Mouse (Mus musculus): ENCODE results near the gene Fbxo34. TPM values are rescaled to one million over a fixed set of nuclear protein-coding genes. Genes with fewer than 3 reads are reported as not detected.
A peak's percentile ranks its signal among the peaks of the same experiment; 100 is the strongest.
"Not testable (repeated sequence)": the region's sequence is repeated elsewhere in the genome, so short reads cannot be mapped to it uniquely, and the experiment has no call there.

Gene Fbxo34
- total RNA-seq (2021) = 10 to 100 TPM; 10.5 to 11.2 TPM
- long read RNA-seq, experiment 1, transcript Fbxo34-201 (2 exons, 2,937 nt) = minor isoform, 7 of 28 reads
- long read RNA-seq, experiment 1, transcript Fbxo34-203 (4 exons, 3,132 nt) = major isoform, 8 of 28 reads
- long read RNA-seq, experiment 1, transcript Fbxo34-205 (3 exons, 2,993 nt) = minor isoform, 6 of 28 reads
- long read RNA-seq, experiment 1, partial matches to known transcripts = 0 of 28 reads
- long read RNA-seq, experiment 1, other reads (novel, unspliced or antisense) = 6 of 28 reads
- long read RNA-seq, experiment 2, transcript Fbxo34-205 (3 exons, 2,993 nt) = major isoform, 6 of 18 reads
- long read RNA-seq, experiment 2, partial matches to known transcripts = 0 of 18 reads
- long read RNA-seq, experiment 2, other reads (novel, unspliced or antisense) = 5 of 18 reads

GRCm38 (mm10) chr14:47450121-47450520 is at the start of gene Fbxo34:
Gene Fbxo34 (plus strand): TSS chr14:47450421.
- DNase-seq; intact Hi-C loops (cut with DNase I; ENCODE audit: low total_unique reads): not testable (repeated sequence)

DNA sequence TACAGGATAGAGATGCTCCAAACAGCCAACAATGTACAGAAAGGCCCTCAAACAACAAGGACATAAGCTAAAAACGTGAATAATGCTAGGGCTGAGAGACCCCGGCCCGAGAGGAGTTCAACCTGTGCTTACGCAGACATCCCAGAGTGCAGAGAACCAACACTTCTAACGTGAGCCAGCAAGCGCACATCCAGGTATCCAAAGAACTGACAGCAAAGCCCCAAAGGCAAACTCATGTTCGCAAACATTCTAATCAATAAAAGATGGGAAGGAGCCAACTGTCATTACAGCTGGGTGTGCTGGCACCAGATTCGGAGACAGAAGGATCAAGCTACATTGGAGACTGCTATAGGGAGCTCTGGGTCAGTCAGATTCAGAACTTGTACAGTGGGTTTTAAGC is 47.5 kb upstream of the Fbxo34 start:
- DNase-seq = no peak
- intact Hi-C loops (cut with DNase I; ENCODE audit: low total_unique reads) = no loop called here

- no peak for DNase-seq
- intact Hi-C loops (cut with DNase I; ENCODE audit: low total_unique reads) = no loop called here
Measured at GRCm38 (mm10) chr14:47406000-47406399, 44.2 kb upstream of the Fbxo34 start.

- DNase-seq = no peak
- intact Hi-C loops (cut with DNase I; ENCODE audit: low total_unique reads) = no loop called here
Measured at GRCm38 (mm10) chr14:47417346-47417745, 32.9 kb upstream of the Fbxo34 start.

GRCm38 (mm10) chr14:47417775-47418665 is 32.2 kb upstream of the Fbxo34 start, which contains the start of gene Dlgap5:
Gene Dlgap5 (minus strand): TSS chr14:47418407.
- intact Hi-C loops (cut with DNase I; ENCODE audit: low total_unique reads) = no loop called here
- peak; percentile 89 for DNase-seq

- intact Hi-C loops (cut with DNase I; ENCODE audit: low total_unique reads) = no loop called here
- DNase-seq = no peak
Measured at GRCm38 (mm10) chr14:47418666-47418991, 31.6 kb upstream of the Fbxo34 start.

DNA sequence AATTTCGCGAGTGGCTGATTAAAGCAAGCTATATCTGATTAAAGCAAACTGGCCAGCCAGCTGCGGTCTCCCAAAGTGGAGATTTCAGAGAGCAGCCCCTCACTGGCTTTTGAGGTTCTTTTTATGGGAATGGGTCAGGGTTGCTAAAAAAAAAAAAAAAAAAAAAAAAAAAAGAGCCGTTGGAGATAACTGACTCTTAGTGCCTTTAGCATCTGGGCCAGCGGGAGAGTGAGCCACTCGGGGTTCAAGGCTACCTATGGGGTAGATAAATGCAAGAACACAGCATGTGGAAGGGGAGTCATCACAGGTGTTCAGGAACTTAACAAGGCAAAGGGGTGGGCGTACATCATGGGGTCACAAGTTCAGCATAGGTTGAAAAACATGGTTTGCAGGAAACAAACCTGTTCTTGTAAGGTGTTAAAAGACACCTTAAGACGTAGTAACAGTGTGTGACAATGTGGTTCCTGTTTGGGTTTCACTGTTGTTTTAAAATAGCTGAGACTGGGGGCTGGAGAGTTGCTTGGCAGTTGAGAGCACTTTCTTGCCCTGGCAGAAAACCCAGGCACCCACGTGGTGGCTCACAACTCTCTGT is 31.1 kb upstream of the Fbxo34 start:
- intact Hi-C loops (cut with DNase I; ENCODE audit: low total_unique reads) = no loop called here
- DNase-seq = no peak

- DNase-seq = no peak
- intact Hi-C loops (cut with DNase I; ENCODE audit: low total_unique reads) = no loop called here
Measured at GRCm38 (mm10) chr14:47419723-47420276, 30.4 kb upstream of the Fbxo34 start.

- no peak for DNase-seq
- intact Hi-C loops (cut with DNase I; ENCODE audit: low total_unique reads) = no loop called here
Measured at GRCm38 (mm10) chr14:47421606-47422005, 28.6 kb upstream of the Fbxo34 start.

DNA sequence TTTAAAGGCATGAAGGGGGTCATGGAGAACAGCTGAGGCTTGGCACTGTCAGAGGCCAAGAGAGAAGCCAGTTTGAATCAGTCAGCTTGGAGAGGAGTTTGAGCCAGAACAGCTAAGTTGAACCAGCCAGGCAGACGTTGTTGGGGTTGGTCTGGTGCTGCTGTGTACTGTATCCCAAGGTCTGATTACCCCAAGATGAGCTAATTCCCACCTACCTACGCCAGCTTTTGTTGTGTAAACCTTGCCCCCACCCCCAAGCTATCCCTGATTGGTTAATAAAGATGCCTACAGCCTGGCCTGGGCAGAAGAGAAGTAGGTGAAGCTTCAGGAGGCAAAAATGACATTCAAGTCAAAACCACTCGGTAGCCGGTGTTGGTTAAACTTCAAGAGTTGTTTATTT is 27.8 kb upstream of the Fbxo34 start:
- DNase-seq = no peak
- intact Hi-C loops (cut with DNase I; ENCODE audit: low total_unique reads) = no loop called here

- intact Hi-C loops (cut with DNase I; ENCODE audit: low total_unique reads) = no loop called here
Measured at GRCm38 (mm10) chr14:47432987-47433386, 17.2 kb upstream of the Fbxo34 start.

DNA sequence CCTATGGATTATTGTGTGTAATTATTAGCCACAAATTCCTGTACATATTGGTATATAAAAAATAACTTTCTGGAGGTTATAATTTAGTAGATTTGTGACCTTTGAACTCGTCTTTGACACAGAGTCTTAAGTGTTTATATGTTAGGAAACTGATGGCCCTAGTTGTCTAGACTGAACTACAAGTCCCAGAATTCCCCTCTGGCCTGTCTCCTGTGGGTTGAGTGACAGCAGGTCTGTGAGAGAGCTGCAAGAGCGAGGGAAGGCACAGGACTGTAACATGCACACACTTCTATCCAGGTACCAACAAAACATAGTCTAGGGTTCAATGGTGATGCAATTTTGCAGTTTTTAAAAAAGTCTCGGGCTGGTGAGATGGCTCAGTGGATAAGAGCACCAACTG is 11.3 kb upstream of the Fbxo34 start:
- DNase-seq = no peak
- intact Hi-C loops (cut with DNase I; ENCODE audit: low total_unique reads) = no loop called here

More at GRCm38 (mm10) chr14:47432987-47433386, 17.2 kb upstream of the Fbxo34 start:
- DNase-seq = no peak

DNA sequence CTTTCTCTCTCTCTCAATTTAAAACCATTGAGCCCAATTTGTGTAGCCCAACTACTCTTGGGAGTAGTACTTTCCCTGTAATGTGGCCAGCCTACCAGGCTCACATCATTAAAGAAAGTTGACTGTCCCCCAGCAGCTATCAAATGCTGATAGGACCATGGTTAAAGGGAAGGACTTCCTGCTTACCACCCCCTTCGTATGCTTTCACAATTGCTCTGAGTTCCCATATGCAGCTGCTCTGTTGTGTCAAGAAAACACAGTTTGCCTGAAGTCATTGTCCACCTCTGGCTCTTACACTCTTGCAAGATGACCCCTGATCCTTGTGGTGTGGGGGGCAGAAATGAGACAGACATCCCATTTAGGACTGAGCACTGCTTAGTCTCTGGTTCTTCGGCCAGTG is 5.3 kb upstream of the Fbxo34 start:
- intact Hi-C loops (cut with DNase I; ENCODE audit: low total_unique reads) = no loop called here
- no peak for DNase-seq

DNA sequence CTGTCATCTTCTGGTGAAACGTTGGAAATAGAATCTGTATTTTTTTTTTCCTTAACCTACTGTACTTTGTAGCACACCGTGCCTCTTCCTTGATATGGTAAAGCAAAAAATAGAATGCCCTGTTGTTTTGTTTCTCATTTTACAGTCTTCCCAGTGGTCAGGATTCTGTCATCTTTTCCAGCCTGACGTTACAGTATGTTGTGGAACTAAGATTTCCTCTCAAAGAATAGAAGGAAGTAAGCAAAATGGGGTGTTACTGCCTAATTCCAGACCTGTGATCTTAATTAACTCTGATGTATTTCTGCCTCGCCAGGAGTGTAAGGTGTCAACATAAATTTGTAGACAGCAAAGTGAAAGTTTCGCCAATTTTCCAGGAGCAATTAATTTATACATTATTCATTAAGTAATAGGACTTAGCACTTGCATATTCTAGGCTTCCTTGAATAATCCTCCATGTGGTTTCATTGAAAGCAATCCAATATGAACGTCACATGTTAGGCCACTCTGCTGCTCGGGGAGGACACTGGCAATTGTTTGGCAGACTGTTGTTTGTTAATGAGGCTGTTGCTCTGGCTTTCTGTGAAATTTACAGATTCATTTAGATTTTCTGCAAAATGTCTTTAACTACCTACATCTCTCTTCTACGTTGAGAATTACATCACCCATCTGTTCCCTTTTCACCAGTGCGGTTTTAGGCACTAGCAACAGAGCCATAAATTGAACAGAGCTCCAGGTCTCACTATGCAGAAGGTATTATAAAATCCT is 4.7 kb upstream of the Fbxo34 start:
- DNase-seq = no peak
- intact Hi-C loops (cut with DNase I; ENCODE audit: low total_unique reads) = no loop called here

DNA sequence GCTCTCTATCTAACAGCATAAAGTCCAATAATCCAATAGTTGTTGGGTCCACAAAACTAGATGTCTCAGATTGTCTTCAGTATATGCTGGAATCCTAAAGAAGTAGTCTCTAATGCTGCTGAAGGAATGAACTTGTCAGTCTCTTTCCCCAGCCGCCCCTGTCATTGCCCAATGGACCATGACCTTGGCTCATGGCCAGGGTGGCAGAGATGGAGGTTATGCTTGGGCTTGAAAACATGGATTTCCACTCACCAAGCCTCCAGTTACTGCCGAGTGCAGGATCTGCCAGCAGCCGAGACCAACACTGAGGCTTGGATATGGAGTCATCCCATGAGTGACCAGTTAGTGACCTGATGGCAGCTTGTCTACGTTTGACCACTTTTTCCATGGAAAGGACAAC is 9.3 kb downstream of the Fbxo34 start:
- intact Hi-C loops (cut with DNase I; ENCODE audit: low total_unique reads) = no loop called here

DNA sequence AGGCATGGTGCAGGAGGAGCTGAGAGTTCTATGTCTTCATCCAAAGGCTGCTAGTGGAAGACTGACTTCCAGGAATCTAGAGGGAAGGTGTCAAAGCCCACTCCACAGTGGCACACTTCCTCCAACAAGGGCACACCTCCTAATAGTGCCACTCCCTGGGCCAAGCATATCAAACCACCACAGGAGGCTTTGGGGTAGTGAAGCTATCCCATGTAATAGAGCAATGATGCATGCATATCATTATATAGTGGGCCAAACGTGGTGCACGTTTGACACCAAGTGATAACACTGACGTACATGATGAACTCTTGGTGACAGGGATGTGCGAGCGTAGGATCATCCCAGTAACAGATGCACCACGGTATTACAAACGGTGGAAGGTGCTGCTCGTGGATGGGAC is 11.8 kb downstream of the Fbxo34 start:
- intact Hi-C loops (cut with DNase I; ENCODE audit: low total_unique reads) = no loop called here
- DNase-seq = no peak

More for the DNA sequence above, 9.3 kb downstream of the Fbxo34 start:
- DNase-seq = no peak

DNA sequence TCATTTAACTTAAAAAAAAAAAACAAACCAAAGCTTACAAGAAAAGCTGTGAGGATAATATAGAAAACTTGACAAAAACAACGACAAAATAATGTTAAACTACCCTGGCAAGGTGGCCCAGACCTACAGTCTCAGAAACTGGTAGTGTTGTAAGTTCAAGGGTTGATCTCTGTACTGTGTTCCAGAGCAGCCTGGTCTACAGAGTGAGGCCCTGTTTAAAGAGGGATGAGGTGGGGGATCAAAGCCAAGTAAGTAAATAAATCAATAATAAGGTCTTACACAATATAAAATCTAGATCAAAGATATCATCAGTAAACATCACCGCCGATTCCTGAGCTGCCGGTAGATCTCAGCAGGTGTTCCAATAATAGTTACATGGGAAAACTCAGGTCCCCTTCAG is 12.2 kb downstream of the Fbxo34 start:
- intact Hi-C loops (cut with DNase I; ENCODE audit: low total_unique reads) = no loop called here

GRCm38 (mm10) chr14:47462877-47463460 is 12.7 kb downstream of the Fbxo34 start:
- DNase-seq = no peak
- intact Hi-C loops (cut with DNase I; ENCODE audit: low total_unique reads) = no loop called here

More for the DNA sequence above, 12.2 kb downstream of the Fbxo34 start:
- no peak for DNase-seq

- intact Hi-C loops (cut with DNase I; ENCODE audit: low total_unique reads) = no loop called here
- DNase-seq = no peak
Measured at GRCm38 (mm10) chr14:47464426-47464825, 14.2 kb downstream of the Fbxo34 start.

Data from gastrocnemius, postnatal 14 days (tissue).